Mouse (Mus musculus) MEL (cell line): ENCODE measurements around the gene Macrod2. TPM values are rescaled to one million over a fixed set of nuclear protein-coding genes. Genes with fewer than 3 reads are reported as not detected.

Experiments
- DNase-seq: peaks from one replicate; pipeline ENCODE4 v3.0.0; 2011; ENCODE audit warnings: low read depth, low spot score
- H3K27ac ChIP-seq: 2 replicates; pipeline ENCODE4 v1.5.1; 2012; ENCODE audit warnings: low read depth, mild to moderate bottlenecking, control low read depth, low read length, moderate library complexity; ENCODE audit not compliant: control insufficient read depth
- H3K27me3 ChIP-seq, 2 experiments: fragments of 150-350 bp in 1 of 2; sonication (generic) in 1 of 2; 2 replicates each; pipeline ENCODE4 v1.6.1; 2012; ENCODE audit warnings: low read length in 2 of 2, mild to moderate bottlenecking in 2 of 2, improper control_type of control experiment in 1 of 2, moderate library complexity in 1 of 2; ENCODE audit not compliant: insufficient read depth in 2 of 2, control insufficient read depth in 1 of 2
- H3K36me3 ChIP-seq, 2 experiments: 2 replicates each; pipeline ENCODE4 v1.6.1; 2012 to 2014; ENCODE audit warnings: low read length in 2 of 2, improper control_type of control experiment in 1 of 2, inconsistent platforms in 1 of 2, mild to moderate bottlenecking in 1 of 2; ENCODE audit not compliant: insufficient read depth in 2 of 2, control insufficient read depth in 1 of 2
- H3K4me1 ChIP-seq, 2 experiments: fragments of 150-350 bp in 1 of 2; sonication (generic) in 1 of 2; 2 replicates each; pipeline ENCODE4 v1.6.1; 2012; ENCODE audit warnings: low read length in 2 of 2, improper control_type of control experiment in 1 of 2, mild to moderate bottlenecking in 1 of 2; ENCODE audit not compliant: insufficient read depth in 2 of 2, control insufficient read depth in 1 of 2
- H3K4me3 ChIP-seq, 2 experiments: fragments of 150-350 bp in 1 of 2; sonication (generic) in 1 of 2; 2 replicates each; pipeline ENCODE4 v1.5.1; 2012; ENCODE audit warnings: low read depth in 2 of 2, low read length in 2 of 2, mild to moderate bottlenecking in 2 of 2, moderate library complexity in 2 of 2, control low read depth in 1 of 2, improper control_type of control experiment in 1 of 2; ENCODE audit not compliant: control insufficient read depth in 1 of 2, insufficient read depth in 1 of 2
- H3K79me2 ChIP-seq: 2 replicates; pipeline ENCODE4 v1.6.1; 2012; ENCODE audit warnings: mild to moderate bottlenecking, low read length, moderate library complexity; ENCODE audit not compliant: control insufficient read depth, poor library complexity, insufficient read depth
- H3K9ac ChIP-seq: 2 replicates; pipeline ENCODE4 v1.6.1; 2012; ENCODE audit warnings: low read depth, mild to moderate bottlenecking, control low read depth, low read length, moderate library complexity; ENCODE audit not compliant: control insufficient read depth, poor library complexity, severe bottlenecking
- H3K9me3 ChIP-seq: fragments of 150-350 bp; sonication (generic); replicated peaks from 2 replicates; pipeline ENCODE4 v1.6.1; 2012; ENCODE audit warnings: mild to moderate bottlenecking, low read length, improper control_type of control experiment, moderate library complexity; ENCODE audit not compliant: insufficient read depth
- BHLHE40 ChIP-seq: IDR thresholded peaks from 2 replicates; pipeline ENCODE4 v1.6.1; 2012; ENCODE audit warnings: low read depth, mild to moderate bottlenecking, inconsistent platforms, low read length, improper control_type of control experiment, borderline replicate concordance
- CTCF ChIP-seq, 3 experiments: IDR thresholded peaks in 2 of 3; conservative IDR thresholded peaks in 1 of 3; 2 replicates each; pipeline ENCODE4 v1.5.1; 2011 to 2012; ENCODE audit warnings: low read length in 3 of 3, low read depth in 2 of 3, mild to moderate bottlenecking in 2 of 3, improper control_type of control experiment in 1 of 3, inconsistent platforms in 1 of 3, mixed read lengths in 1 of 3, moderate library complexity in 1 of 3; ENCODE audit not compliant: control insufficient read depth in 1 of 3, insufficient read depth in 1 of 3, poor library complexity in 1 of 3, severe bottlenecking in 1 of 3
- E2F4 ChIP-seq: IDR thresholded peaks from 2 replicates; pipeline ENCODE4 v1.6.1; 2011; ENCODE audit warnings: low read depth, low read length, improper control_type of control experiment, borderline replicate concordance
- ETS1 ChIP-seq: IDR thresholded peaks from 2 replicates; pipeline ENCODE4 v1.6.1; 2012; ENCODE audit warnings: low read depth, mild to moderate bottlenecking, inconsistent platforms, low read length, improper control_type of control experiment, moderate library complexity
- MAFK ChIP-seq: IDR thresholded peaks from 2 replicates; pipeline ENCODE4 v1.6.1; 2011; ENCODE audit warnings: low read depth, mild to moderate bottlenecking, low read length, improper control_type of control experiment, borderline replicate concordance
- MAZ ChIP-seq: IDR thresholded peaks from 2 replicates; pipeline ENCODE4 v1.6.1; 2012; ENCODE audit warnings: low read depth, mild to moderate bottlenecking, inconsistent platforms, low read length, improper control_type of control experiment
- MEF2A ChIP-seq: IDR thresholded peaks from 2 replicates; pipeline ENCODE4 v1.6.1; 2014; ENCODE audit warnings: low read depth, mild to moderate bottlenecking, inconsistent platforms, low read length, improper control_type of control experiment; ENCODE audit not compliant: poor library complexity, insufficient replicate concordance, severe bottlenecking; ENCODE audit errors: extremely low read depth
- POLR2A ChIP-seq, 2 experiments: IDR thresholded peaks; 2 replicates each; pipeline ENCODE4 v1.6.1; 2011 to 2012; ENCODE audit warnings: low read length in 2 of 2, mild to moderate bottlenecking in 2 of 2, control low read depth in 1 of 2, improper control_type of control experiment in 1 of 2, low read depth in 1 of 2, moderate library complexity in 1 of 2; ENCODE audit not compliant: control insufficient read depth in 1 of 2, insufficient read depth in 1 of 2, poor library complexity in 1 of 2
- POLR2AphosphoS5 ChIP-seq: IDR thresholded peaks from 2 replicates; pipeline ENCODE4 v1.6.1; 2012; ENCODE audit warnings: low read depth, borderline replicate concordance, mild to moderate bottlenecking, inconsistent platforms, low read length, moderate library complexity, mixed read lengths
- RAD21 ChIP-seq: IDR thresholded peaks from 2 replicates; pipeline ENCODE4 v1.6.1; 2011; ENCODE audit warnings: mild to moderate bottlenecking, low read depth, low read length, improper control_type of control experiment
- RCOR1 ChIP-seq: IDR thresholded peaks from 2 replicates; pipeline ENCODE4 v1.6.1; 2012; ENCODE audit warnings: low read depth, mild to moderate bottlenecking, inconsistent platforms, low read length, improper control_type of control experiment
- SMC3 ChIP-seq: IDR thresholded peaks from 2 replicates; pipeline ENCODE4 v1.6.1; 2011; ENCODE audit warnings: low read depth, low read length, improper control_type of control experiment
- TBP ChIP-seq: IDR thresholded peaks from 2 replicates; pipeline ENCODE4 v1.8.0; 2011; ENCODE audit warnings: low read depth, low read length, improper control_type of control experiment
- TCF12 ChIP-seq: IDR thresholded peaks from 2 replicates; pipeline ENCODE4 v1.6.1; 2014; ENCODE audit warnings: low read depth, mild to moderate bottlenecking, inconsistent platforms, low read length, improper control_type of control experiment, moderate library complexity
- USF2 ChIP-seq, 2 experiments: IDR thresholded peaks; 2 replicates each; pipeline ENCODE4 v1.6.1; 2011 to 2012; ENCODE audit warnings: improper control_type of control experiment in 2 of 2, low read length in 2 of 2, borderline replicate concordance in 1 of 2, inconsistent platforms in 1 of 2, low read depth in 1 of 2, mild to moderate bottlenecking in 1 of 2; ENCODE audit not compliant: insufficient read depth in 1 of 2
- ZC3H11A ChIP-seq: IDR thresholded peaks from 2 replicates; pipeline ENCODE4 v1.6.1; 2012; ENCODE audit warnings: low read depth, mild to moderate bottlenecking, inconsistent platforms, low read length, improper control_type of control experiment
- ZMIZ1 ChIP-seq: IDR thresholded peaks from 2 replicates; pipeline ENCODE4 v1.6.1; 2012; ENCODE audit warnings: low read depth, mild to moderate bottlenecking, inconsistent platforms, low read length, improper control_type of control experiment, moderate library complexity
- ZNF384 ChIP-seq: IDR thresholded peaks from 2 replicates; pipeline ENCODE4 v1.6.1; 2012; ENCODE audit warnings: low read depth, mild to moderate bottlenecking, inconsistent platforms, low read length, improper control_type of control experiment
- polyA plus RNA-seq, 2 experiments: library from polyadenylated mRNA; stranded (reverse) in 1 of 2; unstranded in 1 of 2; fragments of >175 nt in 1 of 2; fragments of >200 nt in 1 of 2; gene quantifications; 2 replicates each; pipeline versions ENCODE4 v1.2.1 to v1.2.4; 2012; ENCODE audit warnings: low replicate concordance in 2 of 2, low read depth in 1 of 2; ENCODE audit not compliant: insufficient read length in 2 of 2, insufficient read depth in 1 of 2, missing spikeins in 1 of 2
- total RNA-seq: library from RNA; depleted of rRNA; stranded (reverse); fragments of 300-350 nt; gene quantifications from 2 replicates; pipeline ENCODE4 v1.2.3, GENCODE M21; 2012

The Macrod2 gene
- total and polyA plus RNA-seq, 3 experiments: not detected

DNA sequence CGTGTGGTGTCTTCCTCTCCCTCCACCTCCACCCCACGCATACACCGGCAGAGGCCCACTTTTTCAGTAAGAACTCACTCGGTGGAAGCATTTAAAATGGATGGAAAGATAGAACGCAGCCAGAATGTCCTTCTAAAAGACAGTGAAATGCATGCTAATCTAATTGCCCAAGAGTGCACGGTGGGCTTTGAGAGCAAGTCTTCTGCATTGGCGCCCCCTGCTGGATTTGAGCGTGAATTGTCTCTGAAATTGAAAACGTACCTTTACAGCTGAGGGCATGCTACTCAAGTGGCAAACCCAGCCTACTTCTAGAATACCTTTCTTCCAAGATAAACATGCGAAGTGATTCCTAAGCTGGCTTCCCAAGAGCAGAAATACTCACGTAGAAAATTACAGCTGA lies 1858.8 kb downstream of the Macrod2 start:
- Histone ChIP-seq H3K27ac (no peak overlapping the region), H3K36me3 (no peaks in the 10 kb centered on the region), H3K27me3 (no peaks in the 10 kb centered on the region), H3K79me2 (no peaks in the 10 kb centered on the region), H3K4me3 (no peak overlapping the region), H3K4me1 (no peaks in the 10 kb centered on the region), H3K9me3 (no peaks in the 10 kb centered on the region), H3K9ac (no peak overlapping the region)
- TF ChIP-seq TCF12: no peak
- TF ChIP-seq CTCF (IDR thresholded peaks at IDR 0.05 in 2 of 3, conservative IDR thresholded peaks at IDR 0.05 in 1 of 3; ENCODE audit: control insufficient read depth in 1 of 3, insufficient read depth in 1 of 3, low read depth in 2 of 3, low read length in 3 of 3, poor library complexity in 1 of 3, severe bottlenecking in 1 of 3): peak; percentile 59 to 73 (median 60)
- peak; percentile 57 for TF ChIP-seq SMC3
- TF ChIP-seq MEF2A: no peak
- no peak for TF ChIP-seq ETS1
- TF ChIP-seq TBP: no peak
- no peak for TF ChIP-seq POLR2A (IDR thresholded peaks at IDR 0.05; ENCODE audit: control insufficient read depth in 1 of 2, insufficient read depth in 1 of 2, low read depth in 1 of 2, low read length in 2 of 2, poor library complexity in 1 of 2)
- TF ChIP-seq RAD21: peak; percentile 62
- no peak for TF ChIP-seq E2F4
- no peak for TF ChIP-seq BHLHE40
- peak; percentile 44 for TF ChIP-seq ZC3H11A
- no peak for TF ChIP-seq ZMIZ1
- no peak for TF ChIP-seq POLR2AphosphoS5
- DNase-seq: peak; percentile 42

DNA sequence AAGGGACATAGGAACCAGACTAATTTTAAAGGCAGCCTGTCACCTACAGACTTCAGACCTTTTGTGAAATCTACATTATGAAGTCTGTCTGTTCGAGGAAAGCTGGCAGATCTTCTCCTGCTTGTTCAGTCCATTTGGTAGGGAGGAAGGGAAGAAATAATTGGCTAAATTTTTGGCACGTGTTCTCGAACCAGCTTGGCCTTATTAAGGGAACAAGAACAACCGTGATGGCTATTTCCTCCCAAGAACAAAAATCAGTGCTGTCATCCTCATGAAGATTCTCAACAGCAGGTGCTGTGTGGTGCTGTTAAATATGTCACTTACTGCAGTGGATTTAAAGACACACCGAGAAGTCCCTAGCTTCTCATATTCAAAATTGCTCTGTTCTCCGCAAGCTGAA lies 1859.5 kb downstream of the Macrod2 start:
- no peak overlapping the region for H3K27ac ChIP-seq
- H3K27me3 ChIP-seq: no peaks in the 10 kb centered on the region
- H3K79me2 ChIP-seq: no peaks in the 10 kb centered on the region
- H3K9ac ChIP-seq: no peak overlapping the region
- DNase-seq: no peak
- H3K4me1 ChIP-seq: no peaks in the 10 kb centered on the region
- H3K4me3 ChIP-seq: no peak overlapping the region
- no peaks in the 10 kb centered on the region for H3K9me3 ChIP-seq
- H3K36me3 ChIP-seq: no peaks in the 10 kb centered on the region
- TF ChIP-seq ZMIZ1 (no peak), MAFK (no peak), SMC3 (no peak), RCOR1 (no peak), ZNF384 (no peak)

DNA sequence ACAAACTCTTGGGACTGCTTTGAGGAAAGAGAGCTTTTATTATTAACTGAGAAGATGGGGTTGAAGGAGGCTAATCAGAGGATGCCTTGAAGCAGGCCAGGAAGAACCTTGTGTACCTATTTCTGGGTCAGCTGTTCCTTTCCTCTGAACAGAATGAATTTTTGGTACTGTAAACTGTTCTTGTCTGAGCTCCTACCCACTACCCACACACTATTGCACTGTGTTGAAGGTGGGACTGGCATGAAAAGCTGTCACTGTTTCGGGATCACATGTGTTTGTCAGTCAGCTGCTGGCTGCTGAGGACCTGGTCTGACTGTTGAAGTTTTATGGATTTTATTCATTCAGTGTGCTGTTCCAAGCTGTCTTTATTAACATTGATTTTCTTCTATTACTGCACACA lies 1862.4 kb downstream of the Macrod2 start:
- no peak overlapping the region for H3K27ac ChIP-seq
- no peaks in the 10 kb centered on the region for H3K36me3 ChIP-seq
- H3K79me2 ChIP-seq: no peaks in the 10 kb centered on the region
- no peaks in the 10 kb centered on the region for H3K4me1 ChIP-seq
- no peak for DNase-seq
- H3K4me3 ChIP-seq: no peak overlapping the region
- H3K9ac ChIP-seq: no peak overlapping the region
- TF ChIP-seq USF2 (IDR thresholded peaks at IDR 0.05; ENCODE audit: borderline replicate concordance in 1 of 2, insufficient read depth in 1 of 2, low read depth in 1 of 2, low read length in 2 of 2): no peak
- TF ChIP-seq ETS1: no peak
- TF ChIP-seq TCF12: no peak
- TF ChIP-seq ZC3H11A: no peak
- TF ChIP-seq CTCF (IDR thresholded peaks at IDR 0.05 in 2 of 3, conservative IDR thresholded peaks at IDR 0.05 in 1 of 3; ENCODE audit: control insufficient read depth in 1 of 3, insufficient read depth in 1 of 3, low read depth in 2 of 3, low read length in 3 of 3, poor library complexity in 1 of 3, severe bottlenecking in 1 of 3): no peak
- TF ChIP-seq MAZ: no peak
- H3K9me3 ChIP-seq: no peaks in the 10 kb centered on the region
- H3K27me3 ChIP-seq: no peaks in the 10 kb centered on the region; a peak in 1 of 4 replicates
